Mouse (Mus musculus): Measurements from ENCODE around the gene Prkag1. TPM values are rescaled to one million over a fixed set of nuclear protein-coding genes. Genes with fewer than 3 reads are reported as not detected.

Gene Prkag1
- polyA plus RNA-seq, 1 experiment from 2014 or later = 98.5 TPM

DNA sequence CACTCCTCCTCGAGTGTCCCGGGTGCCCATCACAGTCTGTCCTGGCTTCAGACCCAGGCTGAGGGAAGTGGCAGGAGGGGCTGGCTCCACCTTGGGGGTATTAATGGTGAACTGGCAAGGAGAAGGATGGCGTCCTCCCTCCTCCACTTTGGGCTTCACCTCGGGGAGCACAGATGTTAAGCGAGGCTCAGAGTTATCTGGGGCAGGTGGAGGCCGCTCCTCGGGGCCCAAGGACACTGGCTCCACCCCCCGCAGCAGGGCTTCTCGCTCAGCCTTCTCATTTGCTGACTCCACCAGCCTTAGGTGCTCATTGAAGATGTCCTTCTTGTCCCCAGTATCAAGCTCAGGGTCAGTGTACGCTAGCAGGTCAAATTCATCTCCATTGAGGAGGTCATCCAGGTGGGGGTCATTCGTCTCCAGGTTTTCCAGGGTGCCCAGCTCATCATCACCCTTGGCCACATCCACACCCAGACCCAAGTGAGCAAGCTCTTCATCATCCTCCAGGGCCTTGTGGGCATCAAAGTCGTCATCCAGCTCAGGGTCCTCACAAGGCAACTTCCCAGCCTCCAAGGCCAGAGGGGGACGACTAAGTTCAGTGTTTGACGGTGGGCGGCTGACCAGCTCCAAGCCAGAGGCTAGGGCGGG is 18.8 kb upstream of the Prkag1 start:
- H3K4me2 ChIP-seq = no peak overlapping the region
- no peak overlapping the region for H3K27ac ChIP-seq
- H3K27me3 ChIP-seq = no peaks in the 10 kb centered on the region
- H3K4me1 ChIP-seq = no peaks in the 10 kb centered on the region
- H3K4me3 ChIP-seq (replicated peaks) = no peak overlapping the region
- H3K9me3 ChIP-seq (replicated peaks) = no peaks in the 10 kb centered on the region
- peaks cover 100% of the 10 kb centered on the region for H3K36me3 ChIP-seq
- H3K9ac ChIP-seq = no peak overlapping the region
- ATAC-seq (replicated peaks; ENCODE audit: low FRiP score) = no peak
- 87% methylated on average over 16 of the region's 16 CpGs for WGBS

DNA sequence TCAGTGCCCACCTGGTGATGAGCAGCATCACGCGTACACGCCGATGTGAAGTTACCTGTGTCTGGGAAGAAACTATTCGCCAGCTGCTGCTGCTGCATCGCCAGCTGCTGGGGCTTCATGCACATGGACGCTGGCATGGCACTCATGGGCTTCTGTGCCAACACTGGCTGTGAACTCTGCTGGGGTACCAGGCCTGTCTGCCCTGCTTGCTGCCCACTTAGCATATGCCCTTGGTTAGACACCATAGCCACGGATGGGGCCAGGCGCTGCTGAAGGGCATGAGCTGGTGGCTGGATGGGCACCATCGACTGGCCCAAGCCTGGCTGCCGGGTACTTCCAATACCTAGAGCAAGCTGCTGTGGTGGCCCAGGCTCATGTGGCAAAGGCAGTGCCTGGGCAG is 17.8 kb upstream of the Prkag1 start:
- H3K27me3 ChIP-seq = no peaks in the 10 kb centered on the region
- ATAC-seq (replicated peaks; ENCODE audit: low FRiP score) = no peak
- WGBS = 96% methylated on average over 11 of the region's 11 CpGs
- H3K36me3 ChIP-seq = peaks cover 100% of the 10 kb centered on the region
- H3K9me3 ChIP-seq (replicated peaks) = no peaks in the 10 kb centered on the region
- no peak overlapping the region for H3K4me3 ChIP-seq (replicated peaks)
- H3K4me2 ChIP-seq = no peak overlapping the region
- no peaks in the 10 kb centered on the region for H3K4me1 ChIP-seq
- H3K27ac ChIP-seq = no peak overlapping the region
- H3K9ac ChIP-seq = no peak overlapping the region

DNA sequence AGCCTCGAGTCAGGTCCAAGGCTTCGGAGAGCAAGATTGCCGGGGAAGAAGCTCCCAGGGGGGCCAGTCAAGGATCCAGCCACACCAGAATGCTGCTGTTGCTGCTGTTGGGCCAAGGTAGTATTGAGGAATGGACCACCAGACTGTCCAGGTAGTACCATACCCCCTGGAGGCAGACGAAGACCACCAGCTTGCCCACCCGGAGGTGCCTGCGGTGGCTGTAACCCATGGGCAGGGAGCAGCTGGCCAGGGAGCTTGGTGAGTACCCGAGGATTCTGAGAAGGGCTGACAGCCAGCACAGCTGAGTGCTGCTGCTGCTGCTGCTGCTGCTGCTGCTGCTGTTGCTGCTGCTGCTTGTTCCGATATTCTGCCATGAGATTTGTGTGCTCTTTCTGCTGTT is 14.8 kb upstream of the Prkag1 start:
- Histone ChIP-seq H3K9ac (no peak overlapping the region), H3K27me3 (no peaks in the 10 kb centered on the region), H3K9me3 (replicated peaks) (no peaks in the 10 kb centered on the region), H3K27ac (no peak overlapping the region), H3K4me1 (no peaks in the 10 kb centered on the region), H3K36me3 (peaks cover 100% of the 10 kb centered on the region), H3K4me3 (replicated peaks) (no peak overlapping the region), H3K4me2 (no peak overlapping the region)
- no peak for ATAC-seq (replicated peaks; ENCODE audit: low FRiP score)
- WGBS = 88% methylated on average over 8 of the region's 8 CpGs

DNA sequence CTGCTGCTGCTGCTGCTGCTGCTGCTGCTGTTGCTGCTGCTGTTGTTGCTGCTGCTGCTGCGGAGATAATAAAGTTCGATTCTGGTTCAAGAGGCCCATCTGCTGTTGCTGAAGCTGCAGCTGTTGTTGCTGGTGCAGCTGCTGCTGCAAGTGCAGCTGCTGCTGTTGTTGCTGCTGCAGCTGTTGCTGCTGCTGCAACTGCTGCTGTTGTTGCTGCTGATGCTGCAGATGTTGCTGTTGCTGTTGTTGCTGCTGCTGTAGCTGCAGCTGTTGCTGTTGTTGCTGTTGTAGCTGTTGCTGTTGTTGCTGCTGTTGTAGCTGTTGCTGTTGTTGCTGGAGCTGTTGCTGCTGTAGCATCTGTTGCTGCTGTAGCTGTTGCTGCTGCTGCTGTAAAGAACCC is 13.8 kb upstream of the Prkag1 start:
- no peak for ATAC-seq (replicated peaks; ENCODE audit: low FRiP score)
- Histone ChIP-seq H3K27ac (no peak overlapping the region), H3K4me1 (no peaks in the 10 kb centered on the region), H3K4me3 (replicated peaks) (no peak overlapping the region), H3K4me2 (no peak overlapping the region), H3K9me3 (replicated peaks) (no peaks in the 10 kb centered on the region), H3K36me3 (peaks cover 100% of the 10 kb centered on the region), H3K9ac (no peak overlapping the region), H3K27me3 (no peaks in the 10 kb centered on the region)
- WGBS = 91% methylated on average over 2 of the region's 2 CpGs

DNA sequence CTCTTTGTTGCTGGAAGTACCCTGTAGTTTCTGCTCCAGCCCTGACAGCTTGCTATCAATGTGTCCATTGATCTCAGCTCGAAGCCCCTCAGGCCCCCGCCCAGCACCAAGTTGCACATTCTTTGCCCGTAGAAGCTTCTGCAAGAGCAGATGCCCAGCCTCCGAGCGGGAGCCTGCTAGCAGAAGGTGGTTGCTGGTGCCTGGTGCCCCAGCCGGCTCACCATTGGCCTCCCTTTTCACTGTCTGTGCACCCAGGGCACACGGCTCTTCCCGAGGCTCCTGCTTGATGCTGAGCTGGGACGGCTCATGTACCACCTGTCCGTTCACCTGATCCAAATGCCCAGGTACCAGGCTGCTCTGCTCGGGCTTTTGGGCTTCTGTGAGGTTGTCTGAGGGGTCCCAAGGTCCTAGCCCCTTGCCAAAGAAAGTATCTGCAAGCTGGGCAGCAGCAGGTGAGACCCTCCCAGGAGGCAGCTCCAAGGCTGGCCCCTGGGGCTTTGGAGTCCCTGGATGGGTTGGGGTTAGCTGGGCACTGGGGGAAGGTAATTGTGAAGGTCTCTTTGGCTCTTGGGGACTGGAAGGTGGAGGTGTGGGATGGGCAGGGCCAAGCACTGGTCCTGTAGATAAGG is 12.4 kb upstream of the Prkag1 start:
- Histone ChIP-seq H3K27me3 (no peaks in the 10 kb centered on the region), H3K4me3 (replicated peaks) (no peak overlapping the region), H3K9ac (no peak overlapping the region), H3K36me3 (peaks cover 100% of the 10 kb centered on the region), H3K4me1 (no peaks in the 10 kb centered on the region), H3K27ac (no peak overlapping the region), H3K4me2 (no peak overlapping the region), H3K9me3 (replicated peaks) (no peaks in the 10 kb centered on the region)
- no peak for ATAC-seq (replicated peaks; ENCODE audit: low FRiP score)
- 93% methylated on average over 11 of the region's 11 CpGs for whole genome bisulfite sequencing

DNA sequence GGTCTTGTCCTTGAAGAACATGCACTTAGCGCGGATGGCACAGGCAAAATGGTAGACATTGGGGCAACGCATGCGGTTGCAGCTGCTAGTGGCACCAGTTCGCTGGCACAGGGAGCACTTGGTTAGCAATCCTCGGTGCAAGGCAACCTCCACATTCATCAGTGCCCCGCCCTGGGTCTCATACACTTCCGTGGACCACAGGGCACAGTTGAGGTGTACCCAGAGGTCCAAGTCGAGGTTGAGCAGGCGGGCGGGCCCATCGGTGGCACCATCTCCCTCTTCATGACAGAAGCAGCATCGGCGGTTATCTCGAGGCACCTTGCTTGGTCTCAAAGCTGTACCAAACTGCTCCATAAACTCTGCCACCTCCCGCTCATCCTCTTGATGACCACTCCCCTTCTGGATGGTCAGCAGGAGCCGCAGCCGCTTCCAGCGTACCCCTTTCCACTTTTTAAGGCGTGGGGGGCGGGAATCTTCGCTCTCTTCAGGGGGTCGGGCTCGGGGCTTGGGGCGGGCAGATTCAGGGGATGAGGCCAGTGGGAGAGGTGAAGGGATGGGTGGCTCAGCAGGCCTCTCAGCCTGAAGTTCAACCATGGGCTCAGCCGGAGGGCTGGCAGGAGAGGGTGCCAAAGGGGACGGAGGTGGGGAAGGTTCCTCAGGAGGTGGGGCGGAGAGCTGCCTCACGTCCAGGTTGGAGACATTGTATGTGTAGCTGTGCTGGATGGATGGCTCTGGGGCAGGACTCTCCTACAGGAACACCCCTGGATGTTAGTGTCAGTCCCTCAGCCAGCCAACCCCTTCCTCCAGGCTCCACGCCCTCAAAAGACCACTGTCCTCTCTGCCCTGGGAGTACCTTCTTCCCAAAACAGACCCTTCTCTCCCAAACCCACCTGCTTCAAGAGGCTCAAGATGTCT is 8.6 kb upstream of the Prkag1 start:
- H3K27me3 ChIP-seq = no peaks in the 10 kb centered on the region
- H3K36me3 ChIP-seq = peaks cover 100% of the 10 kb centered on the region
- H3K27ac ChIP-seq = no peak overlapping the region
- no peak overlapping the region for H3K4me3 ChIP-seq (replicated peaks)
- no peaks in the 10 kb centered on the region for H3K4me1 ChIP-seq
- H3K9ac ChIP-seq = no peak overlapping the region
- no peak overlapping the region for H3K4me2 ChIP-seq
- WGBS = 93% methylated on average over 30 of the region's 30 CpGs
- no peak for ATAC-seq (replicated peaks; ENCODE audit: low FRiP score)
- H3K9me3 ChIP-seq (replicated peaks) = no peaks in the 10 kb centered on the region

DNA sequence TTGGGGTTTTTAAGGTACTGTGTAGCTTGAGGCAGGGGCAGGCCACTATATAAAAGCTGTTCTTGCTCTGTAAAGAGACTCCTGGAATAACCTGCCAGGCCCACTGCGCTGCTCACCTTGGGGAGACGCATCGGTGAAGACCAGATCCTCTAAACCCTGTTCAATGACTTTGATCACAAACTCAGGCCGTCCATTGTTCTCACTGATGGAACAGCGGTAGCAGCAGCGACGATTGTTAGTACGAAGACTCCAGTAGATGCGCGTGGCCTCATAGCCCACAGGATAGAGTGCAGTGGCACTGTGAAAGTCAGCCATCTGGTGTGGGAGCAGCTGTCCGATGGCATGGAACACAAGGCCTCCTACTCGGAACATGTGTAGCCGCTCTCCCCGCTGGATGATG is 7.8 kb upstream of the Prkag1 start:
- Histone ChIP-seq H3K4me1 (no peaks in the 10 kb centered on the region), H3K4me2 (no peak overlapping the region), H3K9ac (no peak overlapping the region), H3K9me3 (replicated peaks) (no peaks in the 10 kb centered on the region), H3K27ac (no peak overlapping the region), H3K4me3 (replicated peaks) (no peak overlapping the region), H3K27me3 (no peaks in the 10 kb centered on the region), H3K36me3 (peaks cover 100% of the 10 kb centered on the region)
- ATAC-seq (replicated peaks; ENCODE audit: low FRiP score) = no peak
- 93% methylated on average over 14 of the region's 14 CpGs for WGBS

DNA sequence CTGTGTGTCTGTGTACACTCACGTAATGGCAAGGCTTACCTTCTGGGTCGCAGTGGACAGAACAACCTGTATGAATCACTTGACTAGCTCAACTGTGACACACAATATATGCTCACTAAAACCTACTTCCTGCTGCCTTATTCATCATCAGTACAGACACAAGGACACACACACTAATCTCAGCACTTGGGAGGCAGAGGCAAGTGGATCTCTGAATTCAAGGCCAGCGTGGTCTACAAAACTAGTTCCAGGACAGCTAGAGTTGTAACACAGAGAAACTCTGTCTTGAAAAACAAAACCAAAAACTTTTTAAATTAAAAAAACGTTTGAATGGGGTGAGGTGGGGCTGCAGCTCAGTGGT is 6.4 kb upstream of the Prkag1 start:
- Histone ChIP-seq H3K9me3 (replicated peaks) (no peaks in the 10 kb centered on the region), H3K36me3 (peaks cover 98% of the 10 kb centered on the region), H3K4me3 (replicated peaks) (no peak overlapping the region), H3K9ac (no peak overlapping the region), H3K27ac (no peak overlapping the region), H3K27me3 (no peaks in the 10 kb centered on the region), H3K4me1 (peaks cover 9% of the 10 kb centered on the region), H3K4me2 (no peak overlapping the region)
- WGBS = 74% methylated on average over 4 of the region's 4 CpGs
- no peak for ATAC-seq (replicated peaks; ENCODE audit: low FRiP score)

DNA sequence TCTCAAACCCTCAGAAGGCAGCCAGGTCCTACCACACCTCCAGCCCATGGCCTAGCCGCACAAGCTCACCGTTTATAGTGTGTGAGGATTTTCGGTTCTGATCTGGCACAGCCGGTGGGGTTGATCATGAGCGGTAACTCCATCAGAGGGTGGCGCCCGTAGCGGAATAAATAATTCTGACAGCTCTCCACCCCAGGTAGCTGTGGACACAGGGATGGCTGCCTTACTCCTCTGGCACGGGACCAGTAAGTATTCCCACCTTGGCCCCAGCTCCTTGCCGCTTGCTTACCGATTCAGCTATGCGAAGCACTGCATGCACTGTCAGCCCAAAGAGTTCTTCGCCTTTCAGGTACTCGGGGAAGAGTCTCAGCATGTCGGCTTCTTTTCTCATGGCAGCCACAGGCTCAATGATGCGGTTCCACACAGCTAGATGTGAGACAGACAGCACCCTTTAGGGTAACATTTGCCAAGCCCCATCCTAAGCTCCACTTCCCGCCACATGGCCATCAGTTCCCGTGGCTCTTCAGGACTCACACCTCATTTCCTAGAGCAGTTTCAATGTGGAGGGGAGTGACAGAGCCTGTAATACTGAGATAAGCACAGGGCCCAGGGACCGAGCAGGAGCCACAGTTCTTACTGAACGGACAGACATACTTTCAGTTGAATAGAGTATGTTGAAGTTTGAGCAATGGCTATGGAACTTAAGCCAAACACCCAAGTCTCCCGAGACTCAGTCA is 5.9 kb upstream of the Prkag1 start:
- Histone ChIP-seq H3K27ac (no peak overlapping the region), H3K4me2 (no peak overlapping the region), H3K36me3 (peaks cover 96% of the 10 kb centered on the region), H3K9ac (no peak overlapping the region), H3K4me3 (replicated peaks) (no peak overlapping the region), H3K27me3 (no peaks in the 10 kb centered on the region), H3K4me1 (peaks cover 15% of the 10 kb centered on the region), H3K9me3 (replicated peaks) (no peaks in the 10 kb centered on the region)
- WGBS = 90% methylated on average over 21 of the region's 21 CpGs
- ATAC-seq (replicated peaks; ENCODE audit: low FRiP score) = no peak

DNA sequence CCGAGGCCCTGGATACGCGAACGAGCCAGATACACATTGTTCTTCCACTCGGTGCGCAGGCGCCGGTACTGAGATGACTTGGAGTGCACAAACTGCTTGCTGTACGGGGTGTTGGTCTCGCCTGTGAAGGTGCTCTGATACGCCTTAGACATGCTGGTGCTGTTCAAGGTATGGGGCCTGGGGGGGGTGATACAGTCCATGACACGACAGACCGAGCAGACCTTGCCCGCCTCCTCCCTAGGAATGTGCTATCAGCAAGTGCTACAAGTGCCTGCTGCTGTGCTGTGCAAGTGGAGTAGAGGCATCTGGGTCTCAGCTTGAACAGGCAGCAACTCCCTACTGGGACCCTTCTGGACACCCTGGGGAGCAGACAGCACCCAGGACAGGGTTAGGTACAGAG is 4.0 kb upstream of the Prkag1 start:
- no peaks in the 10 kb centered on the region for H3K27me3 ChIP-seq
- WGBS = 94% methylated on average over 14 of the region's 14 CpGs

DNA sequence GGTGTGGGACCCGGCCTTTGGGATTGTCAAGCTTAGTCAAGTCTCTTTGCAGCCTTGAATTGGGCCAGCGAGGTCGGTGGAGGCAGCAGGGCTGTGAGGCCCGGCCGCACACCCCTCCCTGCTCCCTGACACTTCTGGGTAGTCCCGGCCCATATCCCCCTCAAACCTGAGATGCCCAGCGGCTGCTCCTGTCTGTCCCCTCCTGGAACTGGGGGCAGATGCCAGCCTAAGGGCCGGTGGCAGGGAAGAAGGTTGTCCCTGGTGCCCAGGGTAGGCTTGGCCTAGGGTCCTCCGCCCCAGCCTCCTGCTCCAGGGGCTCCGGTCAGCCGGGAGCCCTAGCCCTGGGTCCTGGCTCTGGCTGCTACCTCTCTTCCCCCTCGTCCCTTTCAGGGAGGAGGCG is 2.7 kb upstream of the Prkag1 start:
- ATAC-seq (replicated peaks; ENCODE audit: low FRiP score) = no peak
- 82% methylated on average over 13 of the region's 13 CpGs for WGBS
- Histone ChIP-seq H3K4me3 (replicated peaks) (no peak overlapping the region), H3K27ac (no peak overlapping the region), H3K27me3 (no peaks in the 10 kb centered on the region), H3K4me1 (peaks cover 32% of the 10 kb centered on the region), H3K36me3 (peaks cover 66% of the 10 kb centered on the region), H3K9ac (no peak overlapping the region), H3K4me2 (no peak overlapping the region), H3K9me3 (replicated peaks) (no peaks in the 10 kb centered on the region)

More for the DNA sequence above, 4.0 kb upstream of the Prkag1 start:
- no peaks in the 10 kb centered on the region for H3K9me3 ChIP-seq (replicated peaks)
- 0 out of 2 replicates have a peak overlapping the region, but pooled peaks have one; percentile 7 for H3K27ac ChIP-seq
- H3K4me2 ChIP-seq = no peak overlapping the region
- H3K9ac ChIP-seq = no peak overlapping the region
- no peak for ATAC-seq (replicated peaks; ENCODE audit: low FRiP score)
- peaks cover 21% of the 10 kb centered on the region for H3K4me1 ChIP-seq
- H3K4me3 ChIP-seq (replicated peaks) = no peak overlapping the region
- peaks cover 77% of the 10 kb centered on the region for H3K36me3 ChIP-seq

DNA sequence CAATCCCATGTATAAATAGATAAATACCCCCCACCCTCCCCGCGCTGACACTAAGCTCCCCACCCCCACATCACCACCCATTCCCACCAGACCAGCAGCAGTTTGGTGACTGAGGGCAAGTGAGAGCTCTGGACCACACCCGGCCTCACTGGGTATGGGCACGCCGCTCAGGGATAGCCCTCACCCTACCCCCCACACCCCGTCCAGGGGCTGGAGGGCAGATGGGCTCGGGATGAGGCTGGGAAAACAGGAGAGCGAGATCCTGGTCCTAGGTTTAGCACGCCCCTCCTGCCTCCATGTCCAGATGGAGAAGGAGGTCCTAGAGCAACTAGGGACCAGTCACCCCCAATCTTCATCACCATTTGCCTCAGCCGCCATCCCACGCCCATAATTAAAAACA is 2.0 kb upstream of the Prkag1 start:
- Histone ChIP-seq H3K9ac (no peak overlapping the region), H3K4me2 (no peak overlapping the region), H3K27ac (no peak overlapping the region), H3K4me3 (replicated peaks) (no peak overlapping the region), H3K27me3 (no peaks in the 10 kb centered on the region), H3K9me3 (replicated peaks) (no peaks in the 10 kb centered on the region), H3K36me3 (peaks cover 59% of the 10 kb centered on the region), H3K4me1 (peaks cover 34% of the 10 kb centered on the region)
- 84% methylated on average over 11 of the region's 11 CpGs for WGBS
- ATAC-seq (replicated peaks; ENCODE audit: low FRiP score) = no peak

Data from kidney, embryonic 15.5 days (tissue).